Mouse (Mus musculus) embryonic facial prominence, embryonic 14.5 days (tissue): ENCODE data around the gene Cdkl1. TPM values are rescaled to one million over a fixed set of nuclear protein-coding genes. Genes with fewer than 3 reads are reported as not detected.

Source experiments
- ATAC-seq: fragments of 200-750 bp; cut with Nextera tagmentation; 2 replicates; pipeline ENCODE4 v1.8.0; 2017; ENCODE audit warnings: low read depth, moderate number of reproducible peaks, moderate TSS enrichment
- DNase-seq: peaks from one replicate; pipeline ENCODE4 v3.0.0-alpha.2; 2015; ENCODE audit warnings: low spot score
- H3K27ac ChIP-seq: fragments of 300-500 bp; sonication (generic); replicated peaks from 2 replicates; pipeline ENCODE4 v1.5.1; 2014; ENCODE audit warnings: low read depth, mild to moderate bottlenecking, low read length, moderate library complexity
- H3K27me3 ChIP-seq: fragments of 300-500 bp; sonication (generic); replicated peaks from 2 replicates; pipeline ENCODE4 v1.6.1; 2014; ENCODE audit warnings: low read length; ENCODE audit not compliant: control insufficient read depth, insufficient read depth
- H3K36me3 ChIP-seq: fragments of 300-500 bp; sonication (generic); 2 replicates; pipeline ENCODE4 v1.6.1; 2014; ENCODE audit warnings: low read length, mixed read lengths; ENCODE audit not compliant: control insufficient read depth, insufficient read depth
- H3K4me1 ChIP-seq: fragments of 300-500 bp; sonication (generic); 2 replicates; pipeline ENCODE4 v1.6.1; 2014; ENCODE audit warnings: antibody characterized with exemption, low read length; ENCODE audit not compliant: control insufficient read depth, insufficient read depth
- H3K4me2 ChIP-seq: fragments of 300-500 bp; sonication (generic); 2 replicates; pipeline ENCODE4 v1.6.1; 2014; ENCODE audit warnings: low read depth, mild to moderate bottlenecking, low read length, moderate library complexity, mixed read lengths
- H3K4me3 ChIP-seq: fragments of 300-500 bp; sonication (generic); 2 replicates; pipeline ENCODE4 v1.5.1; 2014; ENCODE audit warnings: low read depth, mild to moderate bottlenecking, low read length
- H3K9ac ChIP-seq: fragments of 300-500 bp; sonication (generic); 2 replicates; pipeline ENCODE4 v1.6.1; 2014; ENCODE audit warnings: low read depth, mild to moderate bottlenecking, low read length, moderate library complexity, mixed read lengths
- H3K9me3 ChIP-seq: fragments of 300-500 bp; sonication (generic); 2 replicates; pipeline ENCODE4 v1.6.1; 2016; ENCODE audit warnings: low read length; ENCODE audit not compliant: control insufficient read depth
- WGBS: fragments of 180-500 bp; shearing (Covaris S2); extraction: QIAGEN DNeasy Blood & Tissue Kit; methylation state at CpG from one replicate; pipeline ENCODE4 v1.1.7; 2014; 5-methylcytosine and 5-hydroxymethylcytosine counted together
- polyA plus RNA-seq: library from polyadenylated mRNA; unstranded; fragments of >200 nt; fragmentation: Nextera tagmentation; extraction: Ambion mirVana; gene quantifications from 2 replicates; pipeline ENCODE4 v1.2.1, GENCODE M21; 2014

The Cdkl1 gene
- 1.9 and 2.9 TPM in 2 replicates for polyA plus RNA-seq

DNA sequence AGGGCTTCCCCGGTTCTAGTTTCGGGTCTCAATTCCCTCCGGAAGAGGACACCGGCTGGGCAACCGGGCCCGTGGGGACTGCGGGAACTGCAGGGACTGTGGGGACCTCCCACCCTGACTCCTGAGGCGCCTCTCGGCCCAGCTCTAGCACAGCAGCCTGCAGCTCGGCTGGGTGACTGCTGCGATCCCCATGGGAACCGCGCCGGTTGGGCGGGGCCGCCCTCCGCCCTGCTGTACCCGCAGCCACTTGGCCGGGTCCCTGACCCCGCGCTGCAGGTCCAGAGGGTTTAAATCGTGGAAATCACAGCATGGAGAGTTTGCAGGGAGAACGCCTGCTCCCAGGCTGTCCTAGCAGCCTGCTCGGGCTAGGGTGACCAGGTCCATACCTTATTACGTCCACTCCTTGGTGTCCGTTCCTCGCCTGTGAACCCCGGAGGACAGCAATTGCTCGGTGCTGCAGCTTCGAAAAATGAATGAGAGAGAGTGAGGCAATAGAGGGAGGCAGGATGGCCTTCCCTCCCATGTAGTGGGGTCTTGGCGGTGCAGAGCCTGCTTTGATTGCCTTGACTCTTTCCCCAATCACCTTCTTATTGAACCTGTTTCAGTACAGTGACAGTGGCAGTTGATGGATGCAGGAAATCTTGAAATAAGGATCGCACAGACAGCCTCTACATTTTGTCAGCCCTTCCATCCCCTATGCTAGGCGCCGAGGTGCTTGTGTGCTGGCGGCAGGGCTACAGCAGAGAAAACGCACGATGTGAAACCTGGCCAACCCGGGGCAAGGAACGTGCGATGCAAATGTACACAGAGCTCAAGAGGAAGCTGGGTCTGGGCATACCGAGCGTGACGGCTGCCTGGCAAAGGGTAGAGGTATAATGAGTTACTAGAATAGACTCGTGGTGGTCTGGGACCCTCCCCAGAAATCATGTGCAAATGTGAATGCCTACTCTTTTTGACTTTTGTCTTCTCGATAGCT is at the start of gene Cdkl1:
TSS of gene Cdkl1 (minus strand) at position 738 of the 976 bp plus-strand sequence.
- Histone ChIP-seq H3K4me1 (peaks cover 8% of the 10 kb centered on the region), H3K9ac (peak within 1 kb of the TSS; percentile 59), H3K9me3 (no peaks in the 10 kb centered on the region), H3K27me3 (peaks cover 3% of the 10 kb centered on the region; the same call in 1 of the 2 replicates), H3K36me3 (no peaks in the 10 kb centered on the region), H3K4me3 (peak within 1 kb of the TSS; percentile 53), H3K27ac (no peak within 1 kb of the TSS), H3K4me2 (peak within 1 kb of the TSS; percentile 99)
- DNase-seq (peak; percentile 61), ATAC-seq (peak; percentile 90)
- 1% methylated on average over 31 of the region's 45 CpGs for WGBS

DNA sequence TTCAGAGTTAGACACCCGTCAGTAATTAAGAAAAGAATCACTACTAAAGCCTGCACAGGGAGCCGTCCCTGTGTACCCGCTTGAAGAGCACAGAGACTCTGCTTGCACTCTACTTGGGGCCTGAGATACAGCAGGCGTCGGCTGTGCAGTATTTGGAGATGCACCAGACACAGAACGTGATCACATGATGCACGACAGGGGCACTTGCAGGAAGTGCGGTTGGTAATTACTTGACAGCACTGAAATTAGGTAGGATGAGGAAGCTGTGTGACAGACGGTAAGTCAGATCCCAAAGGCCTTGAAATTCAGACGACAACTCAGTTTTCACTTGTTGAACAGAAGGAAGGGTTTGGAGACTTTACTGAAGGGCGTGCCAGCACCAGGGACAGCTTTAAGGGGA is 47.3 kb upstream of the Cdkl1 start:
- ATAC-seq, result no peak
- WGBS, result 72% methylated on average over 11 of the region's 11 CpGs
- Histone ChIP-seq H3K9me3 (no peaks in the 10 kb centered on the region), H3K4me2 (no peak overlapping the region), H3K9ac (no peak overlapping the region), H3K36me3 (peaks cover 70% of the 10 kb centered on the region), H3K4me3 (no peak overlapping the region), H3K4me1 (no peaks in the 10 kb centered on the region; the same call in 1 of the 2 replicates), H3K27ac (no peak overlapping the region), H3K27me3 (no peaks in the 10 kb centered on the region)
- no peak for DNase-seq

DNA sequence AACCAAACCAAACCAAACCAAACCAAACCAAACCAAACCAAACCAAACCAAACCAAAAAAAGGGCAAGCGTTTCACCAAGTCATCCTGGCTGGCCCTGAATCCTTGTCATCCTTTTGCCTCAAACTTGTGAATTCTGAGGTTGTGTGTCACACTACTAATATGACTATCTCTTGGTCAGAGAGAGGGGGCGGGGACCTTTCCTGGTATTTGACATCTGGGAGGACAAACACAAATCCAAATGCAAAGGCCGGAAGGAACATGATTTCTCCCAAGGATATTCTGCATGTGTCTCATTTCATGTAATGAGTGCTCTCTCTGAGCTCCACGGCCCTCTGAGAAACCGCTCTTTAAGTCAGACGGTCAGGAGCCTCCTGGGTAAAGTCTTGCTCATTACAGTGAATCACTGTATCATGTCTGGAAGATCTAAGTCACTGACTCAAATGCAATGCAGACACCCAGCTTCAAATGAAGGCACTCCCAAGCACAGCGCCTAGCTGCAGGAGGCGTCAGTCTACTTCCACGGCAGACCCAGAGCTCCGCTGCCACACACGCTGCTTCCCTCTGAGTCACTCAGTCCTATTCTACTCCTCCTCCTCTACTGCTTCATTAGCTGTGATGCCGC is 43.0 kb upstream of the Cdkl1 start:
- H3K9ac ChIP-seq, result no peak overlapping the region
- no peaks in the 10 kb centered on the region for H3K27me3 ChIP-seq
- H3K9me3 ChIP-seq, result no peaks in the 10 kb centered on the region
- no peak overlapping the region for H3K4me2 ChIP-seq
- H3K4me1 ChIP-seq, result no peaks in the 10 kb centered on the region
- ATAC-seq, result no peak
- DNase-seq, result no peak
- peaks cover 82% of the 10 kb centered on the region for H3K36me3 ChIP-seq
- H3K27ac ChIP-seq, result no peak overlapping the region
- 83% methylated on average over 12 of the region's 12 CpGs for WGBS
- no peak overlapping the region for H3K4me3 ChIP-seq

DNA sequence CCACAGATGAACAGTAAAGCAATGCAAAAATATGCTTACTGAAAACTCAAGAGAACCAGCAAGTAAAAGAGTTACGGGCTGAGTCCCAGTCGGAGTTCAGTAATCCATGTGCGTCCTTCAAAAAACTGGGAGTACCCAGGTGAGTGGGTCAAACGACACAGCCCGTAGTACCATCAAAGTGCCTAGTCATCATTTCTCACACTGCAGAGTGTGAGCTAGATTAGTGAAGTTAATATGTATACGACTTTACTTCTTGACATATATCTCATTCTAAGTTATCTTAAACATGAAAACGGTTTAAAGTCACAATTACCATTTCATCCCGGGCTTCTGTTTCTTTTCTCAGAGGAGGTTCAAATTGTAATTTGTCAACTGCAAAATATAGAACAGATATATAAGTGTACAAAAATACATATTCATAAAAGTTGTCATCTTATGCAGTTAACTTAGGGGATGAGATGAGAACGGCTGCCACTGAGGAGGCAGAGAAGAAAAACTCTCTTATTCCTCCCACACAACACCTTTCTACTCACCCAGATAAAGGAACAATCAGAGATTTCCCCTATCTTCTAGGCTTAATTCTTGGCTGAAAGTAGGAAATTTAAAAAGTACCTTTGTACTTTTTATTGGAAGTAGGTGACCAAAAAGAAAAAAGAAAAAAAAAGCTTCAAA is 40.3 kb upstream of the Cdkl1 start:
- peaks cover 80% of the 10 kb centered on the region for H3K36me3 ChIP-seq
- no peak for ATAC-seq
- H3K4me3 ChIP-seq, result no peak overlapping the region
- no peak overlapping the region for H3K4me2 ChIP-seq
- no peaks in the 10 kb centered on the region for H3K9me3 ChIP-seq
- no peaks in the 10 kb centered on the region for H3K4me1 ChIP-seq
- 93% methylated on average over 9 of the region's 9 CpGs for WGBS
- DNase-seq, result no peak
- no peak overlapping the region for H3K9ac ChIP-seq
- no peak overlapping the region for H3K27ac ChIP-seq
- H3K27me3 ChIP-seq, result no peaks in the 10 kb centered on the region

GRCm38 (mm10) chr12:69828214-69828613 is 37.1 kb upstream of the Cdkl1 start:
- H3K4me1 ChIP-seq, result no peaks in the 10 kb centered on the region
- WGBS, result 75% methylated on average over 2 of the region's 2 CpGs
- DNase-seq (no peak), ATAC-seq (no peak)
- H3K4me2 ChIP-seq, result no peak overlapping the region
- H3K36me3 ChIP-seq, result peaks cover 79% of the 10 kb centered on the region
- no peak overlapping the region for H3K4me3 ChIP-seq
- no peaks in the 10 kb centered on the region for H3K27me3 ChIP-seq
- no peak overlapping the region for H3K27ac ChIP-seq
- no peaks in the 10 kb centered on the region for H3K9me3 ChIP-seq
- no peak overlapping the region for H3K9ac ChIP-seq

- no peak overlapping the region for H3K27ac ChIP-seq
- peaks cover 88% of the 10 kb centered on the region for H3K36me3 ChIP-seq
- no peaks in the 10 kb centered on the region for H3K4me1 ChIP-seq
- DNase-seq (no peak), ATAC-seq (no peak)
- no peaks in the 10 kb centered on the region for H3K27me3 ChIP-seq
- H3K9me3 ChIP-seq, result no peaks in the 10 kb centered on the region
- 80% methylated on average over 9 of the region's 9 CpGs for WGBS
- no peak overlapping the region for H3K9ac ChIP-seq
- no peak overlapping the region for H3K4me3 ChIP-seq
- H3K4me2 ChIP-seq, result no peak overlapping the region
Measured at GRCm38 (mm10) chr12:69824881-69825597, 34.0 kb upstream of the Cdkl1 start.

DNA sequence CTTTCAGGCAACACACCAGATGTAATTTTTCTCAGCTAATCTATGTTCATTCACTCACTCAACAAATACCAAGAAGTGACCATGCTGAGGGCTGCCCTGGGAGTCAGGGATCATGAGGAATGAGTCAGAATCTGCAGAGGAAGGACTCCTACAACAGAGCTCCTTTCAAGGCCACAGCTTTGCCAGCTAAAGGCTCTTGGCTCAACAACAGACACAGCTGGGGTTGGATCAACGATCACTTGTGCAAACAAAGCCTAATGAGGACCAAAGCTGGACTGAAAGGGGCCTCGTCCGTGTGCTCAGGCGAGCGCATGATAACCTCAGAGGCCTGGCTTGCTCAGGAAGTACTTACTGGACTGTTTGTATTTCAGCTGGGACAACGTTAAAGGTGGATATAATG is 23.2 kb upstream of the Cdkl1 start:
- Histone ChIP-seq H3K4me3 (no peak overlapping the region), H3K27me3 (no peaks in the 10 kb centered on the region), H3K36me3 (peaks cover 82% of the 10 kb centered on the region), H3K9me3 (no peaks in the 10 kb centered on the region), H3K27ac (no peak overlapping the region), H3K9ac (no peak overlapping the region), H3K4me2 (no peak overlapping the region), H3K4me1 (no peaks in the 10 kb centered on the region)
- peak; percentile 33; the same call in 1 of the 2 replicates for ATAC-seq
- 35% methylated on average over 6 of the region's 6 CpGs for WGBS
- DNase-seq, result peak; percentile 40

GRCm38 (mm10) chr12:69813596-69813995 is 22.5 kb upstream of the Cdkl1 start:
- Histone ChIP-seq H3K9me3 (no peaks in the 10 kb centered on the region), H3K27ac (no peak overlapping the region)
- no peak for ATAC-seq

More at GRCm38 (mm10) chr12:69813596-69813995, 22.5 kb upstream of the Cdkl1 start:
- H3K4me3 ChIP-seq, result no peak overlapping the region
- WGBS, result 58% methylated on average over 2 of the region's 2 CpGs
- no peaks in the 10 kb centered on the region for H3K4me1 ChIP-seq
- DNase-seq, result no peak
- no peaks in the 10 kb centered on the region for H3K27me3 ChIP-seq
- no peak overlapping the region for H3K4me2 ChIP-seq
- no peak overlapping the region for H3K9ac ChIP-seq
- peaks cover 81% of the 10 kb centered on the region for H3K36me3 ChIP-seq
